Mouse (Mus musculus): ENCODE results near the gene Nudt22. TPM values are rescaled to one million over a fixed set of nuclear protein-coding genes. Genes with fewer than 3 reads are reported as not detected.

The Nudt22 gene
- total and polyA plus RNA-seq, 2 experiments = 14.4 to 30.9 TPM

DNA sequence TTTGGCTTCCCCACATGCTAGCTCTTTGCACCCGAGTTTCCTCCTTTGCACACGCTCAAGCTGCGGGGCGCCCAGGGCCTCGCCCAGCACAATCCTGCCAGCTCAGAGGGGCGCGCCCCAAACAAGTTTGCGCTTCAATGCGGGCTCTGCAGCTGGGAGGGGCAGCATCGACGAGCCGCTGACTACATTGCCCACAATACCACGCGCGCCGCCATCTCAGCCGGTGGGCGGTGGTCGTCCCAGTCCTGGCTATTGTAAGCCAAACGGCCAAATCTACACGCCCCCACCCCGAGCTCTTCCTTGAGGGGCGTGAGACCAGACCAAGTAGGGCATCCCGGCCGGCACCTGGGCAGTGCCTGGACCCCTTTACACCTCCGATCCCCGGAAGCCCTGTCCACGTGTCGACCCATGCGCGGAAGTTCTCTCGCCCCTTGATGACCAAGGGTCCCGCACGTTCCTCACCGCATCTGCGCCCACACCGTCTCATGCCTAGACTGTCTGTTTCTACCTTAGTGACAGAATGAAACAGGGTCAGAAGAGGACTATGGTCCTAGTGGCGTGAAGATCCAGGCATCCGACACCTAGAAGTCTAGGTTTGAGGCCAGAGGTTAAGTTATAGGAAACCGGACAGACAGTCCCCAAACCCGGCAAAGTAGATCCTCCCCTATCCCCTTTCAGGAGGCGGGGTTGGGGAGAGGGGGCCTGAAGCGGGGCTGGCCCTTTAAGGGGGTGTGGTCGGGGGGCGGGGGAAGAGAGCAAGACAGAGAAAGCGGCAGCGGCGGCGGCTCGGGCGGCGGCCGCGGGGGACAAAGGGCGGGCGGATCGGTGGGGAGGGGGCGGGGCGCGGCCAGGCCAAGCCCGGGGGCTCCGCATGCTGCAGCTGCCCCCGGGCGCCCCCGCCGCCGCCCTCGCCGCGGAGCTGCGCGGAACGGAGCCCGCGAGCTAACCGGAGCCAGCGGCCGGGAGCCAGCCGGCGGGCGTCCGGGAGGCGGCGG lies 21.4 kb downstream of the Nudt22 start, which contains the start of gene Ppp1r14b:
Ppp1r14b (plus strand) TSS at position 758 of the 995 bp plus-strand sequence.
- 2% methylated on average over 75 of the region's 84 CpGs for WGBS

DNA sequence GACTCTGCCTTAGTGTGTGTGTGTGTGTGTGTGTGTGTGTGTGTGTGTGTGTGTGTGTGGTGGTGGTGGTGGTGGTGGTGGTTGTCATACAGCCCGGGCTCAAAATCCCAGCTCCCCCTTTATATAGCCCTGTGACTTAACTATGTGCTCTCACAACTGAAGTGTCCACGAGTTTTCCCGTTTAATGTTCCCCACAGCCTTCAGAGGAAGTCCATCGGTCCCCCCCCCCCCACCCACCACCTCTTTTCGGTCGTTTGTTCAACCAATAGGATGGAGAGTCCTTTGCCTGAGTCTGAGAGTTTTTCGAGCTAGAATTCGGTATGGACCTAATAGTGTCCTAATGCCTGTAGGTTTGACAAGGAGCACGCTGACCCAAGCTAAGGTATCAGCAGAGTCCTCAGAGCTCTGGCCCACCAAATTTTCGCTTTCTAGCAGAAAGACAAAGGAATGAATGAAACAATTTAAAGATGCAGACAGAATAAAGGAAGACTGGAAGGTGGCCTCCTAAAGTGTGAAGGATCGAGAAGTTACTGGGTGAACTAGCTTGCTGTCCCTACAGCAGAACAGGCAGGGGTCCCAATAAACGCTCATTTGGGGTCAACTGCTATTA lies 22.2 kb downstream of the Nudt22 start:
- no peak overlapping the region for H3K9ac ChIP-seq (ENCODE audit: low read depth, low read length)
- peaks cover 3% of the 10 kb centered on the region; the same call in 1 of the 2 replicates for H3K36me3 ChIP-seq (ENCODE audit: control insufficient read depth, insufficient read depth, low read length)
- H3K79me2 ChIP-seq (ENCODE audit: control insufficient read depth, insufficient read depth, low read length) = peaks cover 12% of the 10 kb centered on the region; the same call in 1 of the 2 replicates
- no peak overlapping the region for H3K27ac ChIP-seq (replicated peaks; ENCODE audit: insufficient read depth, low read depth, low read length)
- H3K4me3 ChIP-seq (ENCODE audit: insufficient read depth, low read depth, low read length) = no peak overlapping the region
- WGBS = 47% methylated on average over 12 of the region's 12 CpGs
- DNase-seq (ENCODE audit: extremely low read depth, low read depth, low spot score) = no peak
- TF ChIP-seq POLR2A (IDR thresholded peaks at IDR 0.05; ENCODE audit: extremely low read depth, insufficient read depth, low read length) (no peak), CTCF (IDR thresholded peaks at IDR 0.05; ENCODE audit: low read depth, low read length) (no peak)
- H3K27me3 ChIP-seq (ENCODE audit: control insufficient read depth, insufficient read depth, low read length) = no peaks in the 10 kb centered on the region
- H3K4me1 ChIP-seq (ENCODE audit: control insufficient read depth, insufficient read depth, low read length) = peaks cover 20% of the 10 kb centered on the region

More for the DNA sequence above, 21.4 kb downstream of the Nudt22 start, which contains the start of gene Ppp1r14b:
- H3K4me1 ChIP-seq (ENCODE audit: control insufficient read depth, insufficient read depth, low read length) = peaks cover 23% of the 10 kb centered on the region
- peaks cover 8% of the 10 kb centered on the region; the same call in 1 of the 2 replicates for H3K79me2 ChIP-seq (ENCODE audit: control insufficient read depth, insufficient read depth, low read length)
- peaks cover 3% of the 10 kb centered on the region; the same call in 1 of the 2 replicates for H3K36me3 ChIP-seq (ENCODE audit: control insufficient read depth, insufficient read depth, low read length)
- H3K9ac ChIP-seq (ENCODE audit: low read depth, low read length) = peak within 1 kb of the TSS; percentile 73
- peak within 1 kb of the TSS; percentile 76 for H3K4me3 ChIP-seq (ENCODE audit: insufficient read depth, low read depth, low read length)
- peak; percentile 58 for DNase-seq (ENCODE audit: extremely low read depth, low read depth, low spot score)
- H3K27ac ChIP-seq (replicated peaks; ENCODE audit: insufficient read depth, low read depth, low read length) = peak within 1 kb of the TSS; percentile 68
- TF ChIP-seq CTCF (IDR thresholded peaks at IDR 0.05; ENCODE audit: low read depth, low read length) = no peak
- TF ChIP-seq POLR2A (IDR thresholded peaks at IDR 0.05; ENCODE audit: extremely low read depth, insufficient read depth, low read length) = no peak
- H3K27me3 ChIP-seq (ENCODE audit: control insufficient read depth, insufficient read depth, low read length) = no peaks in the 10 kb centered on the region

GRCm38 (mm10) chr19:6972247-6972917 lies 23.5 kb downstream of the Nudt22 start:
- peaks cover 14% of the 10 kb centered on the region for H3K4me1 ChIP-seq (ENCODE audit: control insufficient read depth, insufficient read depth, low read length)
- H3K36me3 ChIP-seq (ENCODE audit: control insufficient read depth, insufficient read depth, low read length) = peaks cover 2% of the 10 kb centered on the region; the same call in 1 of the 2 replicates
- H3K79me2 ChIP-seq (ENCODE audit: control insufficient read depth, insufficient read depth, low read length) = peaks cover 8% of the 10 kb centered on the region; the same call in 1 of the 2 replicates
- H3K27me3 ChIP-seq (ENCODE audit: control insufficient read depth, insufficient read depth, low read length) = no peaks in the 10 kb centered on the region
- no peak overlapping the region for H3K27ac ChIP-seq (replicated peaks; ENCODE audit: insufficient read depth, low read depth, low read length)
- H3K4me3 ChIP-seq (ENCODE audit: insufficient read depth, low read depth, low read length) = no peak overlapping the region
- TF ChIP-seq POLR2A (IDR thresholded peaks at IDR 0.05; ENCODE audit: extremely low read depth, insufficient read depth, low read length) (no peak), CTCF (IDR thresholded peaks at IDR 0.05; ENCODE audit: low read depth, low read length) (no peak)
- H3K9ac ChIP-seq (ENCODE audit: low read depth, low read length) = no peak overlapping the region
- DNase-seq (ENCODE audit: extremely low read depth, low read depth, low spot score) = no peak
- WGBS = 92% methylated on average over 13 of the region's 13 CpGs

DNA sequence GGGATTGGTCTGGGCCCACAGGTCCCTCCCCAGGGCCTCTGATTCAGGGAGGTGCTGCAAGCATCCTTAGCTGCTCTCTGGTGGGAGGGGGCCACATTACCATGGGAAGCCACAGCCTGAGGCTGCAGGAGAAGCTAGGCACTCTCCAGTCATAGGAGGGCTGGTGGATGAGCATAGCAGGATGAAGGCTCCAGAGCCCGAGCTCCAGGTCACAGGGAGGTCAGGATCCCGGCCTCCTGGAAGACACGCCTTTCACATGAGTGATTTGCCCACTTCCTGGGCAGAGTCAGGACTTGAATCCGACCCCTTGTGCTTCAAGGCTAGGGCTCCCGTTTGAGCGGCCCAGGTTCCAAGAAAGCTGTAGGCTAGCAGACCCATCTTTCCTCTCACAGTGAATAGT lies 24.3 kb downstream of the Nudt22 start:
- Histone ChIP-seq H3K27ac (replicated peaks; ENCODE audit: insufficient read depth, low read depth, low read length) (no peak overlapping the region), H3K4me3 (ENCODE audit: insufficient read depth, low read depth, low read length) (no peak overlapping the region), H3K36me3 (ENCODE audit: control insufficient read depth, insufficient read depth, low read length) (no peaks in the 10 kb centered on the region), H3K27me3 (ENCODE audit: control insufficient read depth, insufficient read depth, low read length) (no peaks in the 10 kb centered on the region), H3K9ac (ENCODE audit: low read depth, low read length) (no peak overlapping the region), H3K4me1 (ENCODE audit: control insufficient read depth, insufficient read depth, low read length) (peaks cover 12% of the 10 kb centered on the region), H3K79me2 (ENCODE audit: control insufficient read depth, insufficient read depth, low read length) (peaks cover 8% of the 10 kb centered on the region; the same call in 1 of the 2 replicates)
- 74% methylated on average over 6 of the region's 6 CpGs for WGBS
- no peak for TF ChIP-seq POLR2A (IDR thresholded peaks at IDR 0.05; ENCODE audit: extremely low read depth, insufficient read depth, low read length)
- no peak for TF ChIP-seq CTCF (IDR thresholded peaks at IDR 0.05; ENCODE audit: low read depth, low read length)
- DNase-seq (ENCODE audit: extremely low read depth, low read depth, low spot score) = no peak

DNA sequence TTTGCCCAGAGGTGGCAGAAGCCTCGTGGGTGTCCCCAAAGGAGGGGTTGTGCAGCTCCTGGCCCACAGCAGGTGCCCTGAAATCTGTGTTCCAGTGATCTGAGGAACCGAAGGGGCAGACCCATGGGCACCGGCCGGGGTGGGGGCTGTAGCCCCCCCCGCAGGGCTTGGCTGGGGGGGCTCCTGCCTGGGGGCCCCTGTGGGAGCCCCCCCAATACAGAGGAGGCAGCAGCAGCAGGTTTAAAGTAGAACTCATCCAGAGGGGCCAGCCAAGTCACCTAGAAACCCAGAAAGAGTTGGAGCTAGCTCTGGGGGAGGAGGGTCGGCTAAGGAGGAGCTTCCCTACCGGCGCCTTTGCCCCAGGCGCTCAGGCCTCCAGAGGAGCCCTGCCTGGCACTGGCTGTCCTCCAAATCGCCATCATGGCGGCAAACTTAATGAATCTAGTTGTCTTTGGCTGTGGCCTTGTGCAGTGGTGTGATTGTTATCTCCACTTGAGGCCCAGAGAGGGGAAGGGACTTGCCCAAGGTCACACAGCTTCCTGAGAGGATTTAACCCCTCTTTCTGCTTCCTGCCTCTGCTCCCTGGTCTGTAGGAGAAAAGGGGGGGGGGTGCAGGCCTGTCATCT lies 25.3 kb downstream of the Nudt22 start:
- 46% methylated on average over 11 of the region's 11 CpGs for WGBS
- no peaks in the 10 kb centered on the region for H3K27me3 ChIP-seq (ENCODE audit: control insufficient read depth, insufficient read depth, low read length)
- H3K36me3 ChIP-seq (ENCODE audit: control insufficient read depth, insufficient read depth, low read length) = no peaks in the 10 kb centered on the region
- H3K9ac ChIP-seq (ENCODE audit: low read depth, low read length) = no peak overlapping the region
- no peak for DNase-seq (ENCODE audit: extremely low read depth, low read depth, low spot score)
- TF ChIP-seq CTCF (IDR thresholded peaks at IDR 0.05; ENCODE audit: low read depth, low read length) (no peak), POLR2A (IDR thresholded peaks at IDR 0.05; ENCODE audit: extremely low read depth, insufficient read depth, low read length) (no peak)
- H3K4me1 ChIP-seq (ENCODE audit: control insufficient read depth, insufficient read depth, low read length) = peaks cover 7% of the 10 kb centered on the region
- H3K27ac ChIP-seq (replicated peaks; ENCODE audit: insufficient read depth, low read depth, low read length) = no peak overlapping the region
- no peak overlapping the region for H3K4me3 ChIP-seq (ENCODE audit: insufficient read depth, low read depth, low read length)
- peaks cover 4% of the 10 kb centered on the region; the same call in 1 of the 2 replicates for H3K79me2 ChIP-seq (ENCODE audit: control insufficient read depth, insufficient read depth, low read length)

All from liver, adult 2 months (tissue).